Mouse (Mus musculus): ENCODE measurements around the gene Smc1b.

GRCm38 (mm10) chr15:85178172-85178571 is 46.4 kb upstream of the Smc1b start:
- no peak for TF ChIP-seq POLR2A (IDR thresholded peaks at IDR 0.05; ENCODE audit: borderline replicate concordance, low read depth, low read length)
- TF ChIP-seq CTCF (IDR thresholded peaks at IDR 0.05; ENCODE audit: low read depth, low read length) = no peak
